Mouse (Mus musculus): ENCODE measurements around the gene Tnfsf4.

Gene Tnfsf4

DNA sequence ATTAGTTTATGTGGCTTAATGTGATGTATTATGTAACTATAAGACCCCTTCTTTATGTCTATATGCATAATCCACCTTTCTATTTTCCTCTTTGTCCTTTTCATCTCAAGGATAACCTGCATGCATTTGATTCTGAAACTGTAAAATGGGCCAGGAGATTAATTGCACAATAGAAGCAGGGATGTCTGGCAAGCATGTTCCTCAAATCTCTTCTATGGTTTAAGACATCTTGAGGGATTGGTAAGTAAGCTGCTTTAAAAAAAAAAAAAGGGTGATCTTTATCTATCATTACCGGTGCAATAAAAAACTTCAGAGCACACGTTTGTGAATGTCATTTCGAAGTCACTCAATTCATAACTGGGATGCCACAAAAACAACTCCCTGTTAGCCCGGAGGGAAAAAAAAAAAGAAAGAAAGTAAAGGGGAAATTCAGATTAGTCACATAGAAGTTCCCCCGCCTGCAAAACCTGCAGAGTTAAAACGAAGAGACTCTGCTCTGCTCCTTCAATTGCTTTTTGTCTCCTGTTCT lies at the start of gene Tnfsf4:
Gene Tnfsf4 (plus strand): TSS at position 479 of the 529 bp plus-strand sequence.
- DNase-seq, result no peak

DNA sequence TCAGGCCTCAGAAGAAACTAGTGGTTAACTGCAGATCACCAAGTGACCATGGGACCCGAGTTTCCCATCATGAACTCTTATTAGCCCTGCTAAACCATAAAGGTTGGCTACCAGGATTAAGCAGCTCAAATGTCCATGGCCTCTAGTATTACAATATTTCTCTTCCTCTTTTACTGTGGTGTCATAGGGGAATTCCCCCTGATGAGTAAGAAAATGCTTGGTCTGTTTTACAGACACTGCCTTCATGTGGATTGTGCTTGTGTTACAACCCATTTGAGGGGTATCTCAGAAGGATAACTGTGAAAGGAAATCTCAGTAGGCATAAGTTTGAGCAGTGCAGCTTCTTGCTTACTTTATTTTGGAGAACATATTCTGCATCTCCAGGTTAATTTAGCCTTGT lies 44.2 kb upstream of the Tnfsf4 start:
- DNase-seq, result no peak

GRCm38 (mm10) chr1:161365006-161365405 lies 30.2 kb upstream of the Tnfsf4 start:
- no peak for DNase-seq

- DNase-seq, result no peak
These were observed 23.3 kb upstream of the Tnfsf4 start for GRCm38 (mm10) chr1:161371919-161372318.

- DNase-seq, result no peak
These were observed 19.3 kb upstream of the Tnfsf4 start for GRCm38 (mm10) chr1:161375866-161376265.

GRCm38 (mm10) chr1:161378571-161378970 lies 16.6 kb upstream of the Tnfsf4 start:
- no peak for DNase-seq

DNA sequence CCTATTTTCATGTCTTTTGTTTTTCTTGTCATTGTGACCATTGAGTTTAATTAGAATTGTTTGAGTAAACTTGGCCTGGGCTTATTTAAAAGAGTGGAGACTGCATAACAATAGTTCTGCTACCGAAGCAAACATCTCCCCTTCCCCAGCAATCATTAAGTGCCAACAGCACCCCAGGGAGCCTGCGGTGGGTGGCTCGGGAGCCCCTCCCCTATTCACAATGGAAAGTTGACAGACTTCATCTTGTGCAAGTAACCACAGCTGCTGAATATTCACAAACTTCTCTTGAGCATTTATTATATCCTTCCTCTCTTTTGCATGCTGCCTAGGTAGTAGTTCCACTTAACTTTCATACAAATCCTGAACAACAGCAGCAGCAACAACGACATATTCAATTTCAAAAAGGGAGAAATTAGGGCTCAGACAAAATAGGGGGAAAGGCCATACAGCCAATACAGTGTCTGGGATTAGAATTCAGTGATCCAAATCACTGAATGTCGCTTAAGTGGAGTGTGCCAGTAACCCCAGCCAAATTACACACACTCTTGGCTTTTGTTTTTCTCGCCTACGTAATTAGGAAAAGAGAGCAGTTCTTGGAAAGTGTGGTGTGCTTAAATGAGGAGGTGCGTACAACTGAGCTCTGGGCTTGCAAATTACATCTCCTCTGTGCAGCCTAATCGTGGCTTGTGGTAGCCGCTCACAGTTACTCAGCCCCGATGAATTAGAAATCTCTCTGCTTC lies 15.4 kb upstream of the Tnfsf4 start:
- DNase-seq, result no peak

DNA sequence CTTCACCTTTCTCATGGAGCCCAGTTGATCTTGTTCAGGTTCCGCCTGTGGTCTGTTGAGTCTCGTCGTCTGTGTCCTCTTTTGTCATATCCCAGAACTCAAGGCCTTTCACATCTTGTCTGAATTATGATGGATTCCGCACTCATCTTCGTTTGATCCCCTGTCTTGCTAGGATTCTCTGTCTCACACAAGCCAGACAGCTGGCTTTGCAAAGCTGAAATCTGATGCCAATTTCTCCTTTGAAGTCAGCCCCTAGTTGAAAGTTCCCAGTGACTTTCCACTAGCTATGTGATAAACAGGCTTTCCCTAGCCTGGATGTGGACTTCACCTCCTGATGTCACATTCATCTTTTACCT lies 14.8 kb upstream of the Tnfsf4 start:
- no peak for DNase-seq

DNA sequence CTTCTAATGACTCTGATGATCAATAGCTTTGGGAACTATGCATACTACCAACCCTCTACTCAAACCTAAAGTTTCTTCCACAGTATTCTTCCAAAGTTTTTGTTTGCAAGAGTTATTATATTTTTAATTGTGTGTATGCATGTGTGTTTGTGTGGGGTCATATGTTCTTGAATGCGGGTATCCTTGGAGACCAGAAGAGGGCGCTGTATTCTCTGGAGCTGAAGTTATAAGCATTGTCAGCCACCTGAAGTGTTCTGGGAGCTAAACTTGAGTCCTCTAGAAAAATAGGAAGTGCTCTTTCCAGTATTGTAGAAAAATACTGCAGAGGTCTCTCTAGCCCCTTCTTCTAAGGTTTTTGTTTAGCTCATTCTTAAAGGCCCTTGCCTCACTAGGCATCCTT lies 5.1 kb upstream of the Tnfsf4 start:
- DNase-seq, result no peak

- no peak for DNase-seq
These were observed 2.3 kb upstream of the Tnfsf4 start for GRCm38 (mm10) chr1:161392906-161393305.

DNA sequence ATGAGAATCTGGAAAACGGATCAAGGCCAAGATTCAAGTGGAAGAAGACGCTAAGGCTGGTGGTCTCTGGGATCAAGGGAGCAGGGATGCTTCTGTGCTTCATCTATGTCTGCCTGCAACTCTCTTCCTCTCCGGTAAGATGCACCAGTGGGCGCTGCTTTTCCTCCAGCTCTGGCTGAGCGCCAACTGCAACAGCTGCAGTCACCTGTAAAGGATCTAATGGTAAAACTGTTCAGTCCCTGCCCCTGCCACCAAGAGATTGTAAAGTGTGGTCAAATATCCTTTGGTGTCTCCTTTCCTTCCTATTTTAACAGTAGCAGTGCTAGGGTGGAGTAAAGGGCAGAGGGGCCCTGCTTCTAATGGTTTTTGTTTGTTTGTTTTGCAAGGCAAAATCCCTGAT lies 401 bp downstream of the Tnfsf4 start:
- DNase-seq, result no peak

- DNase-seq, result no peak
These were observed 1.1 kb downstream of the Tnfsf4 start for GRCm38 (mm10) chr1:161396351-161396750.

DNA sequence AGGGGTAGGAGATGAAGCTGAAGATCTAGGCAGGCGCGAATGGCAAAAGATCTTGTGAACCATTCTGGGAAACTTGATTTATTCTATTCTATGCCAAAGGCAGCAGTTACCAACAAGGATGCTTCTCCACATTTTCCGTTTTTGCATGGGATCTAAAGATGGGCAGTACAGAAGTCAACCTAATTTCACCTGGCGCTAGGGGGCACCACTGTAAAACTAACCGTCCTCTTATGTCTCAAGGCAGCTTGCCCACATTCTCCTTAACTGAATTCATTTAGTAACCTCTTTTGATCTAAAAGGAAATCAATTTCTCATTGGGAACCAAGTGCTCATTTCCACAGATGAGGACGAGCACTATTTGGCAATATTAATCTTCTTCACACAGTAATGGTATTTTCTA lies 4.9 kb downstream of the Tnfsf4 start:
- DNase-seq, result peak; percentile 73

GRCm38 (mm10) chr1:161403061-161403460 lies 7.9 kb downstream of the Tnfsf4 start:
- DNase-seq, result no peak

- no peak for DNase-seq
These were observed 11.3 kb downstream of the Tnfsf4 start for GRCm38 (mm10) chr1:161406480-161406879.

- no peak for DNase-seq
These were observed 24.7 kb downstream of the Tnfsf4 start for GRCm38 (mm10) chr1:161419926-161420325.

GRCm38 (mm10) chr1:161420646-161421045 lies 25.4 kb downstream of the Tnfsf4 start:
- no peak for DNase-seq

- DNase-seq, result no peak
These were observed 31.3 kb downstream of the Tnfsf4 start for GRCm38 (mm10) chr1:161426277-161427056.

- DNase-seq, result no peak
These were observed 31.8 kb downstream of the Tnfsf4 start for GRCm38 (mm10) chr1:161427057-161427311.

DNA sequence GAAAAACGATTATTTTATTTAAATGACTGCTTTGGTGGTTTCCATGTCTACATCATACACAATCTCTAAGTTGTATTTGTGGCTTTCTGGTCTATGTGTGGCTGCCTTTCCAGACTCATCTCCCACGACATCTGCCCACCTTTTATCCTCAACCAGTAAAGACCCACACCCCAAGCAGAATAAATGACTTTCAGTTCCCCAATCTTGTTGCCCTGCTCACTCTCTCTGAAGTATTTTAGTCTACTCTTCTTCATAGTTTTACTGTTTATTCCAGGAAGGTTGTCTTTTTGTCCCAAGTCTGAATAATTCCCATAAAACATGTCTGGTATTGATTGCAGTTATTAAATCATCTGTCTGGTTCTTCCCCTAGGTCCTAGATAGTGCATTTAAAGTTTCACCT lies 40.6 kb downstream of the Tnfsf4 start:
- DNase-seq, result no peak

GRCm38 (mm10) chr1:161436503-161436902 lies 41.3 kb downstream of the Tnfsf4 start:
- no peak for DNase-seq

GRCm38 (mm10) chr1:161444858-161445257 lies 49.6 kb downstream of the Tnfsf4 start:
- no peak for DNase-seq

DNA sequence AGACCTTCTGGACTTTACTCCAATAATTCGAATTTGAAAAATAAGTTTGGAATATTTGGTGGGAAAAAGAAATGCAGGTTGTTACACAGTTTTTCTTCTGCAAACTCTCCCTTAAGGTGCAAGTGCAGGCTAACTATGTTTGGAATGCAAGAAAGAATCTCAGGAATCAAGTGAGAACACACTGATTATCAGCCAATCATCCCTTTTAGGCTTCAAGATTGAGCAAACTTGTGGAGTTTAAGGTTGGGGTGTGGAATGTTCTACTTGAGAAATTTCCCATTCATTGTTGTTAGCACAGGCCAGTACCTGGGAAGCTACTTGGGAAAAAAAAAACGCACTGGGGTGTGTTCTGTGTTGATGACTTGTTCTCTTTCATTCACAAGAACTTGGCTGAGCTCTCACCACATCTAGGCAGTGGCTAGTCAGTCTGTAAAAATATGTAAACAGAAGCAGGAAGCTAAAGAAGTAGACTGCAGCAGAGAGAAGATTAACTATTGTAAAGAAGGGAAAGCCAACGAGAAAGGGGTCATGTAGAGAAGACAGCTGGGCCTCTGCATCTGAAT lies 56.6 kb downstream of the Tnfsf4 start:
- DNase-seq, result no peak

- DNase-seq, result no peak
These were observed 57.0 kb downstream of the Tnfsf4 start for GRCm38 (mm10) chr1:161452250-161452649.

All from right cerebral cortex, adult 18-20 months (tissue).